Mouse (Mus musculus): ENCODE data around the gene Ppp2r1b.

Ppp2r1b gene

GRCm38 (mm10) chr9:50841079-50841789 is 3.9 kb upstream of the Ppp2r1b start:
- DNase-seq: peak; percentile 71

- no peak for DNase-seq
These were observed 446 bp downstream of the Ppp2r1b start for GRCm38 (mm10) chr9:50845547-50845946.

GRCm38 (mm10) chr9:50847133-50847532 is 2.0 kb downstream of the Ppp2r1b start:
- no peak for DNase-seq

GRCm38 (mm10) chr9:50847606-50848368 is 2.7 kb downstream of the Ppp2r1b start:
- DNase-seq: no peak

- DNase-seq: no peak
These were observed 3.7 kb downstream of the Ppp2r1b start for GRCm38 (mm10) chr9:50848821-50849220.

GRCm38 (mm10) chr9:50849249-50849648 is 4.1 kb downstream of the Ppp2r1b start:
- DNase-seq: peak; percentile 97

- no peak for DNase-seq
These were observed 4.7 kb downstream of the Ppp2r1b start for GRCm38 (mm10) chr9:50849755-50850154.

GRCm38 (mm10) chr9:50850271-50850670 is 5.2 kb downstream of the Ppp2r1b start:
- no peak for DNase-seq

- peak; percentile 67 for DNase-seq
These were observed 5.6 kb downstream of the Ppp2r1b start for GRCm38 (mm10) chr9:50850713-50851112.

GRCm38 (mm10) chr9:50852634-50853349 is 7.7 kb downstream of the Ppp2r1b start:
- DNase-seq: no peak

- no peak for DNase-seq
These were observed 9.3 kb downstream of the Ppp2r1b start for GRCm38 (mm10) chr9:50854376-50854775.

GRCm38 (mm10) chr9:50855133-50855766 is 10.1 kb downstream of the Ppp2r1b start:
- no peak for DNase-seq

GRCm38 (mm10) chr9:50855780-50856179 is 10.7 kb downstream of the Ppp2r1b start:
- DNase-seq: no peak

- DNase-seq: peak; percentile 95
These were observed 11.4 kb downstream of the Ppp2r1b start for GRCm38 (mm10) chr9:50856341-50857081.

- DNase-seq: no peak
These were observed 12.1 kb downstream of the Ppp2r1b start for GRCm38 (mm10) chr9:50857082-50857641.

- no peak for DNase-seq
These were observed 13.6 kb downstream of the Ppp2r1b start for GRCm38 (mm10) chr9:50858681-50859080.

GRCm38 (mm10) chr9:50861119-50861839 is 16.2 kb downstream of the Ppp2r1b start:
- DNase-seq: no peak

GRCm38 (mm10) chr9:50863824-50864223 is 18.7 kb downstream of the Ppp2r1b start:
- no peak for DNase-seq

GRCm38 (mm10) chr9:50864877-50865276 is 19.8 kb downstream of the Ppp2r1b start:
- DNase-seq: no peak

- DNase-seq: no peak
These were observed 20.7 kb downstream of the Ppp2r1b start for GRCm38 (mm10) chr9:50865803-50866202.

- DNase-seq: no peak
These were observed 21.9 kb downstream of the Ppp2r1b start for GRCm38 (mm10) chr9:50867015-50867414.
